Mouse (Mus musculus) cerebellum, adult 2 months (tissue): ENCODE data around the gene Zswim4. TPM values are rescaled to one million over a fixed set of nuclear protein-coding genes. Genes with fewer than 3 reads are reported as not detected.
"Not testable (repeated sequence)": the region's sequence is repeated elsewhere in the genome, so short reads cannot be mapped to it uniquely, and the experiment has no call there.

ENCODE experiments used
- DNase-seq, 2 experiments: peaks; one replicate each; pipeline ENCODE4 v3.0.0; 2021
- H3K27ac ChIP-seq: fragments of 200-500 bp; 2 replicates; pipeline ENCODE4 v1.5.1; 2012; ENCODE audit warnings: low read length, control low read depth, inconsistent platforms; ENCODE audit not compliant: insufficient read depth
- H3K27me3 ChIP-seq: fragments of 200-500 bp; 2 replicates; pipeline ENCODE4 v1.6.1; 2012; ENCODE audit warnings: inconsistent platforms, mild to moderate bottlenecking, low read length, moderate library complexity; ENCODE audit not compliant: control insufficient read depth, insufficient read depth
- H3K4me1 ChIP-seq: fragments of 200-500 bp; 2 replicates; pipeline ENCODE4 v1.6.1; 2011; ENCODE audit warnings: low read length; ENCODE audit not compliant: control insufficient read depth, insufficient read depth
- H3K4me3 ChIP-seq: fragments of 200-500 bp; replicated peaks from 2 replicates; pipeline ENCODE3; 2011; ENCODE audit warnings: mild to moderate bottlenecking, low read depth, low read length, control low read depth; ENCODE audit not compliant: insufficient read depth
- CTCF ChIP-seq: fragments of 200-500 bp; IDR thresholded peaks from 2 replicates; pipeline ENCODE4 v1.5.1; 2011; ENCODE audit warnings: low read depth, mild to moderate bottlenecking, control low read depth, low read length, moderate library complexity, borderline replicate concordance; ENCODE audit not compliant: insufficient read depth
- POLR2A ChIP-seq: fragments of 200-500 bp; IDR thresholded peaks from 2 replicates; pipeline ENCODE4 v1.6.1; 2011; ENCODE audit warnings: low read length, control low read depth, borderline replicate concordance; ENCODE audit not compliant: insufficient read depth
- WGBS: fragments of 180-500 bp; shearing (Covaris S2); methylation state at CpG from one replicate; pipeline ENCODE4 v1.1.7; 2018; 5-methylcytosine and 5-hydroxymethylcytosine counted together
- polyA plus RNA-seq: library from polyadenylated mRNA; depleted of rRNA; stranded (reverse); fragments of >200 nt; gene quantifications from 2 replicates; pipeline ENCODE4 v1.2.3, GENCODE M21; 2012; rRNA removed

Zswim4 gene
- 14.0 TPM in 2 replicates for polyA plus RNA-seq

DNA sequence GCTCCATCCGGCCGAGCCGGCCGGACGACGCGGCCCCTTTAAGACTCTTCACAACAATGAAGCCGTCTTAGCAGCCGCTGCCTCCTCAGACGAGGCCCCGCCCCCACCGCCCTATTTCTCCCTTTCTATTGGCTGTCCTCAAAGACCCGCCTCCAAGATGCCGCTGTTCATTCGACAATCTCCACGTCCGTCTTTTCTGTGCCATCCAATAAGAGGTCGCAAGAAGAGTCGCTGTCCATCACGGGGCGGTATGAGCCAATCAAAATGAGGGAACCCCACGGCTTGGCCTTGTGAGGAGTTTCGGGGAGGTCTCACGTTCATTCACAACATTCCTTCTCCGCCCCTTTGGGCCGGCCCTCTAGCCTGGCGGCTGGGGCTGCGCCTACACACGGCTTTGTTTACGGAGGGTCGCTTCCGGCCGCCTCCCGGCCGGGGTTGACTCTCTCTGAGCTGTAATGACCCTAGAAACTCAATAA lies at the start of gene Zswim4:
Gene Zswim4 (minus strand): TSS at position 58 of the 476 bp plus-strand sequence.
- H3K4me1 ChIP-seq, result peaks cover 10% of the 10 kb centered on the region
- peak; percentile 99 to 100 for DNase-seq
- 0 out of 2 replicates have a peak within 1 kb of the TSS, but pooled peaks have one; percentile 29 for H3K27ac ChIP-seq
- H3K4me3 ChIP-seq, result peak within 1 kb of the TSS; percentile 96
- WGBS, result under 1% methylated on average over 35 of the region's 35 CpGs
- no peaks in the 10 kb centered on the region for H3K27me3 ChIP-seq
- TF ChIP-seq POLR2A (no peak; the same call in 1 of the 2 replicates), CTCF (no peak)

DNA sequence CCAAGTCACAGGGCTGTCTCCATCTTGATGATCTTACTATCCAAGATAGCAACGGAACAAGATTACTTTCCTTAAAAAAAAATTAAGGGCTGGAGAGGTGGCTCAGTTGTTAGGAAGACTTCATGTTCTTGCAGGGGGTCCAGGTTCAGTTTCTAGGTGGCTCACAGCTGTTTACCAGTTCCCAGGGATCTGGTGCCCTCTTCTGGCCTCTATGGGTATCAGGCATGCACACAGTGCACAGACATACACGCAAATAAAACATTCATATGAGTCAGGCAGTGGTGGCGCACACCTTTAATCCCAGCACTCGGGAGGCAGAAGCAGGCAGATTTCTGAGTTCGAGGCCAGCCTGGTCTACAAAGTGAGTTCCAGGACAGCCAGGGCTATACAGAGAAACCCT lies 48.8 kb upstream of the Zswim4 start:
- H3K4me1 ChIP-seq, H3K27ac ChIP-seq, H3K4me3 ChIP-seq, H3K27me3 ChIP-seq, DNase-seq: not testable (repeated sequence)
- 66% methylated on average over 5 of the region's 5 CpGs for WGBS
- peak; percentile 53 for TF ChIP-seq CTCF

DNA sequence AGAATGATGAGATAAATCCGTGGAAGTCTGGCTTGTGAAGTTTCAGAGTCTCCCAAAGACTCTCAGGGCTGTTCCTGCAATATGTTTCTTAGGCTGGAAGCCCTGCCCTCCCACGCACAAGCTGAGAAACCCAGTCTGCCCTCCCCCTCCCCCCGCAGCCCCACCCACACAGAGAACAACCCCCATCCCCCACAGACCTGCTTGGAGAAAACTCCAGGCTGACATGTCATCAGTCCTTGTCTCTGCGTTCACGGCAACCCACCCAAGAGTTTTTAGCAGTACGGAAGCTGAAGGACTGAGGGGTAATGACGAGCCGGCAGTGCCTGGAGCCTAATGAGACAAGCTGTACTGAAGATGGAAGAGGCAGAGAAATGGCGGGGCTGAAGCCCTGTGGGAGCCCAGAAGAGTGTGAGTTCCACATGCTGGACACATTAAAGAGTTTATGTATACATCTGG lies 47.8 kb upstream of the Zswim4 start:
- H3K27ac ChIP-seq, result peak overlapping the region; percentile 46; the same call in 1 of the 2 replicates
- TF ChIP-seq CTCF, result no peak
- TF ChIP-seq POLR2A, result no peak
- WGBS, result 28% methylated on average over 9 of the region's 9 CpGs
- no peaks in the 10 kb centered on the region for H3K27me3 ChIP-seq
- H3K4me1 ChIP-seq, result no peaks in the 10 kb centered on the region
- peak in 1 of 2 experiments; percentile 29 for DNase-seq
- peak overlapping the region; percentile 33 for H3K4me3 ChIP-seq

DNA sequence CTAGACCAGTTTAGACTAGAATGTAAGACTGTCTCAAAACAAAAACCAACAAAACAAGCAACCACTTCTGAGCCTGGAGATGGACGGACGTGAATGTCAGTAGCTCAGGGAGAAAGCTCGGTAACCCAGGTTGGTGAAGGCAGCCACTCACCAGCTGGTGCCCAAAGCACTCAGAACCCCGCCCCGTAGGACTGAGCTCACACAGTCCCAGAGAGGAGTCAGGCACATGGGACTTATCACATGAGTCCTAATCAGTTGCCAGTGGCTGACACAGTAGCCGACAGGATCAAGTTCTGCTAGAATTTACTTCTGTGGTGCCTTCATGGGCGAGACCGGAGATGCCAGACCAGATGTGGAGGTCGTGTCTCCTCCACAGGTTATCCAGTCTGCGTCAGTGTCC lies 43.9 kb upstream of the Zswim4 start:
- Histone ChIP-seq H3K4me1 (no peaks in the 10 kb centered on the region), H3K4me3 (no peak overlapping the region), H3K27me3 (no peaks in the 10 kb centered on the region; the same call in 1 of the 2 replicates), H3K27ac (no peak overlapping the region)
- WGBS, result 73% methylated on average over 10 of the region's 10 CpGs
- TF ChIP-seq CTCF (no peak), POLR2A (no peak)
- no peak for DNase-seq

DNA sequence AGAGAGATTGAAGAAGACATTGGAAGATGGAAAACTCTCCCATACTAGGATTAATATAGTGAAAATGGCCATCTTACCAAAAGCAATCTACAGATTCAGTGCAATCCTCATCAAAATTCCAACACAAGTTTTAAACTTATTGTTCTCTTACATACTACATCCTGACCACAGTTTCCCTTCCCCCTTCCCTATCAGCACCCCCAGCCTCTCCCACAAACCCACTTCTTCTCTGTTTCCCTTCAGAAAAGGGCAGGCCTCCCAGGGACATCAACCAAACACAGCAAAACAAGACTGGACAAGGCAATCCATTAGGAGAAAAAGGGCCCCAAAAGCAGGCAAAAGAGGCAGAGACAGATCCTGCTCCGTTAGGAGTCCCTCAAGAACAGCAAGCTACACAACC lies 39.6 kb upstream of the Zswim4 start:
- H3K4me3 ChIP-seq, result no peak overlapping the region
- H3K4me1 ChIP-seq, result no peaks in the 10 kb centered on the region
- DNase-seq, result no peak
- no peak overlapping the region for H3K27ac ChIP-seq
- no peak for TF ChIP-seq CTCF
- no peak for TF ChIP-seq POLR2A
- 61% methylated on average over 1 of the region's 1 CpGs for WGBS
- no peaks in the 10 kb centered on the region; the same call in 1 of the 2 replicates for H3K27me3 ChIP-seq

DNA sequence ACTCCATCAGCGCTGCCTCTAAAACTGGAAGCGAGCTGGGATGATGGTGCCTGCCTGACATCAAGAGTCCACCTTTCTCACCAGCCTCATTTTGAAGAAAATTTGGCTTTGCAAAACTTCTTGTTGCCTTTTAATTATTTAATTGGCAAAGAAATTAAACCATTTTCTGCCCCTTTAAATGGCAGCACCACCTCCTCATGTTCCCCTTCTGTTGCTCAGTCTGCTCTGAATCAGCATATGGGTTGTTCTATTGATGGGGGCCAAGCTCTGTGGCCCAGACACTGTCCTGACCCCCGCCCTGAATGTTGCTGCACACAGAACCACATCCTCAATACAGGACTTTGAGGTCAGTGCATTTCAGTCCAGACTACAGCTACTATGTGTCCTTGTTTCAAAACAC lies 37.1 kb upstream of the Zswim4 start:
- Histone ChIP-seq H3K4me3 (no peak overlapping the region), H3K27me3 (no peaks in the 10 kb centered on the region; the same call in 1 of the 2 replicates), H3K27ac (no peak overlapping the region), H3K4me1 (0 out of 2 replicates have a peak, but pooled peaks cover 4% of the 10 kb centered on the region)
- TF ChIP-seq CTCF, result no peak
- no peak for TF ChIP-seq POLR2A
- no peak for DNase-seq
- 74% methylated on average over 3 of the region's 3 CpGs for WGBS

DNA sequence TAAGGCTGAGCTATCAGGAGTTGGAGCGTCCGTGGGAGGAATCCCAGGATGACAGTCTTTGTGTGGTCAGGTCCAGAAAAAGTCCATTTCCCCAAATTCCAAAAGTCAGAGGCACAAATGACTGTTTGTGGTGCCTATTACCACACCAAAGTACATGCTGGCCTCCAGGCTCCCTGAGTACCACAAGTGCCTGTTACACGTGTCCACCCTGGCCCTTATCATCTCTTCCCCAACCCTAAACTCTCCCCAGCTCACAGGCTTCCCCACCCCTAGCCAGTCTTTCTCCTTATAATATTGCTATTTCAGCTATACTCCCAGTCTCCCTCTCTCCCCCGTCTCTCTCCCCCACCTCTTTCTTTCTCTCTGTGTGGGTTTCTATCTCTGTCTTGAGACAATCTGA lies 35.4 kb upstream of the Zswim4 start:
- TF ChIP-seq CTCF (no peak), POLR2A (no peak)
- 0 out of 2 replicates have a peak, but pooled peaks cover 8% of the 10 kb centered on the region for H3K4me1 ChIP-seq
- no peak overlapping the region for H3K27ac ChIP-seq
- H3K27me3 ChIP-seq, result no peaks in the 10 kb centered on the region; the same call in 1 of the 2 replicates
- H3K4me3 ChIP-seq, result no peak overlapping the region
- WGBS, result 85% methylated on average over 4 of the region's 4 CpGs
- DNase-seq, result no peak
